Mouse (Mus musculus): ENCODE measurements around the gene Edil3.

Edil3 gene

DNA sequence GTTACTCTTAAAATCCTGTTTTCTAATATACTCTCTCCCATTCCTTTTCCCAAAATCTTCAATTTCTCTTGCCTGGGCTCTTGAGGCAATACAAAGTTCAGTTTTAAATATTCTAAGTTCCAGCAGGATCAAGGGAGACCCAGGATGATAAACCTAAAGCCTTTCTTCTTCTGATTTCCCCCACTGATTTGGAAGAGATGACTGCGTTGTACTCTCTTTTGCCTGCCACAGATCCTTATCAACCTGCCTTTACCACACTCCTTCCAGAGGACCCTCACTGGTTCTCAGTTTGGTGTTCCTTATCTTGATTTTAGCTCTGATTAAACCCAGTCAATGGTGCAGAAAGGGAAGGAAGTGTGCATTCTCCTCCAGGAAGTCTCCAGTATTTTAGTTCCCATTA is 435.6 kb downstream of the Edil3 start:
- DNase-seq (ENCODE audit: low spot score) = no peak

DNA sequence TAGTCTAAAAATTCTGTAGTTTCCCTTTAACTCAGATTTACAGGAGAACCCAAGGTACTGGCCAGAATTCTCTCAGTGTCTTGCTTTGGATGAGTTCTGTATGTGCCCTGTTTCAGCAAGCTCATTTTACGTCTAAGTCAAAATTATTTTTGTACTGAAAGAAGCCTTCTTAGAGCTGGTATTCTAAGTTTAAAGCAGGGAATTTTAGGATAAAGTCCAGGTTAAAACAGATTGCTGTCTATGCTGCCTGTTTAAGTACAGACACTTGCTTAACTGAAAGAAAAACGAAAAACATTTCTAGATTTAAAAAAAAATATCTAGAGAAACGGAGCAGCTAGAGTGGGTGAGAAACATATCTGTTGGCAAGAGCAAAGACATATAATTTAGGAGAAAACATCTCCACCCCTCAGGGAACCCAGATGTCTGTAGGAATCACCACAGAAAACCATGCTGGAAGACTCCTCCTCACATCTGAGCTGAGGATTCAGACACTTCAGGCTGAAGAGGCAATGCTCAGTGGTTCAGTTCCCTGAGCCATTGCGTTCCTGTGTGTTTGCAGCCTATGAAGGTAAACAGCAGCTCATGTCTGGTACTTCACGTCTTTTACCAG is 465.5 kb downstream of the Edil3 start:
- no peak for DNase-seq (ENCODE audit: low spot score)

DNA sequence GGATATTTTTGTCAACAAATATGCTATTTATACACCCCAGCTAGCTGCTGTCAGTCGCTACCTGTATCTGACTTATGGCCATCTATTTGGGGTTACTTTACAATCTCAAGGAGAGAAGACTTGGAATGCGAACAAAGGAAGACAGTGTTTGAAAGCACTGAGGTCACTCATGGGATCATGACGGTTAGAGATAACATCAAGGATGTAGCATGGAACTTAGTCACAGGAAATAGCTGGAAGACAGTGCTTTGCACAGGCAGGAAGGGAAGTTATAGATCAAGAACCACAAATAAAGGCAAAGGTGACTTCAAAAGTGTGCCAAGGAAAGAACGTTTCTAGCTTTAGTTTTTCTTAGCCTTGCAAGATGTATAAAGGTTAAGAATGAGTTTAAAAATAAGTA is 466.9 kb downstream of the Edil3 start:
- no peak for DNase-seq (ENCODE audit: low spot score)

DNA sequence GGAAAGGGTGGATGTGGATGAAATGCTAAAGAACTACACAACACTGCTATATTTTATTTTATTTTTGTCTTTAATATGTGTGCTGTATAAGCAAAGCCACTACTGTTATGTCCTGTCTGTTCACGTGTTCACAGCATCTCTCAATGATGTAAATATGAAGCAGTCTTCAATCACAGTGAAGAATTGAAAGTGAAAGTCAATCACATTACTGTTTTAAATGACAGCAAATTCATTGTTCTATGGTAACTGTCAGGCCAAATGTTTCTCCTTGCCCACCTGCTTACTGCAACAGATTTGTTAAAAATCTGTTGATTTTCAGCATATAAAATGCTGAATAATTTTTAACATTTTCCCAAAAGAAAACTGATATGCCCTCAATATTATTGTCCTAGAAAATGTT is 499.9 kb downstream of the Edil3 start:
- DNase-seq (ENCODE audit: low spot score) = no peak

- DNase-seq (ENCODE audit: low spot score) = no peak
These were observed 503.0 kb downstream of the Edil3 start for GRCm38 (mm10) chr13:89324282-89324681.

DNA sequence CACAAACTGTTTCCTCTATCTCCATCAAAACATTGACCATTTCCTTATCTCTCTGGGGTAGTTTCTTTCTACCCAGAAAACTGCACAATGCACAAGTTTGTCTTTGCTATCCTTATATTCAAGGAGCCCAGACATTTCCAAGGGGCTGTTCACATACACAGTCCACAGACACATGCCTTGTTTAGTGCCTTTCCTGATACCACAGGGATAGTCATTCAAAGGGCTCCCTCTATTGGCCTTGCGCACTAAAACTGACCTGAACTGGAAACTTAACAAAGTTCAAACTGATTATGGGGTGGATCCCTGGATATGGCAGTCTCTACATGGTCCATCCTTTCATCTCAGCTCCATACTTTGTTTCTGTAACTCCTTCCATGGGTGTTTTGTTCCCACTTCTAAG is 513.2 kb downstream of the Edil3 start:
- DNase-seq (ENCODE audit: low spot score) = peak; percentile 60

- no peak for DNase-seq (ENCODE audit: low spot score)
These were observed 514.8 kb downstream of the Edil3 start for GRCm38 (mm10) chr13:89335908-89336579.

GRCm38 (mm10) chr13:89339055-89339454 is 517.8 kb downstream of the Edil3 start:
- peak; percentile 57 for DNase-seq (ENCODE audit: low spot score)

- DNase-seq (ENCODE audit: low spot score) = peak; percentile 63
These were observed 518.5 kb downstream of the Edil3 start for GRCm38 (mm10) chr13:89339776-89340175.

- DNase-seq (ENCODE audit: low spot score) = peak; percentile 38
These were observed 534.0 kb downstream of the Edil3 start for GRCm38 (mm10) chr13:89355234-89355633.

DNA sequence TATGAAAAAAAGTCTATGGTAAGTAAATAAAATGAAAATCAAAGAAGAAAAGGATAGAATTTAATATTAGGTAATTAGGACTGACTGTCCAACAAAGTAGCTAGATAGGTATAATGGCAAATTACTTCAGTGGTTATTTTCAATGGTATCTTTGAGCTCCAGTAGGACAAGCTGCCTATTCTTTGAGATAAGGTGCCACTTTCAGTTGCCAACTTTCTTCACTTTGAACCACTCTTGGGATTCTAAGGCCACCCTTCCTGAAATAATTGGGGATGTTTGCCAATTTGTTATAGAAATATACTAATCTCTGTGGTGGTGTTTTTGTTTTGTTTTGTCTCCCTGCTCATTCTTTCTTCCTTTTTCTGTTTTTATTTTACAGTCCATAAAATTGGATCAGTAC is 537.1 kb downstream of the Edil3 start:
- DNase-seq (ENCODE audit: low spot score) = no peak

GRCm38 (mm10) chr13:89362274-89362673 is 541.0 kb downstream of the Edil3 start:
- DNase-seq (ENCODE audit: low spot score) = no peak

DNA sequence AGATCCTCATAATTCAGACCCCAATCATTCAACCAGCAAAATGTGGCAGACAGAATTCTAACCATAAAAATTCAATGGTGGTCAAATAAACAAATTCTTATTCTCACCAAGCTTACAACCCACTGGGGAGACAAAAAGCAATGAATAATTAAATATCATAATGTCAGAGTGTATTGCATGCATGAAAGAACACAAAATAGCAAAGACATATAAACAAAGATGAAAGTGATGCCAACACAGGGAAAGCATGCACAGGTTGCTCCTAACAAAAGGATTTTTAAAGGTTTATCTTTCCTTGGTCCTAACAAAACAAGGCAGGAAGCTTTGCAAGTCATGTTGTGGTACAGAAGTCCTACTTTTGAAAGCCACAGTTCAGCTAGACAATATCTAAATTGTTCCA is 550.0 kb downstream of the Edil3 start:
- peak; percentile 12 for DNase-seq (ENCODE audit: low spot score)

DNA sequence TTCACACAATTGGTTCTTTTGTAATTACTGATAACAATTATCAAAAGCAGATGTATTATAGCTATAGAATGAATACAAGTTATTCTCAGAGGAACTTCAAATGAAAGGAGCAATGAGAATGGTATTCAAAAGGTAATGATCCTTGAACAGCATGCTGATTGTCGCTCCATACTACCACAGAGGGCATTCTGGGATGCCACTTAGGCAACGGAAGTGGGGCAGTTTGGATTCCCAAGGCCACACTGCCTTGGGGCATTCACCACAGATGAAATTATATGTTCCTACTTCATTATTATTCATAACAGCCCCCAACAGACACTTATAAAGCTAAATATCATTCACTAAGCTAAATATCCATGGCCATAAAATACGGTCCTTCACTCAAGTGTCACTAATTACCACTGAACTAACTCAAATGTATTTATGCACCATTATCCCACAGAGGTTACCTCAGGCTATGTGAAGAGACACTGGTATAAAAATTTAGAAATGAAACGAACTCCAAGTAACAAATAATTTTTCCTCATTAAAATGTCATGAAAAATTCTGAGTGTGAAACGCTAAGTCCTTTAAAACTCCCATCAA is 550.5 kb downstream of the Edil3 start:
- DNase-seq (ENCODE audit: low spot score) = peak; percentile 21

Measured in retina, embryonic 14.5 days (tissue).